Mouse (Mus musculus) left cerebral cortex, adult 2 months (tissue): Measurements from ENCODE around the gene Acvr1. TPM values are rescaled to one million over a fixed set of nuclear protein-coding genes. Genes with fewer than 3 reads are reported as not detected.

Experiments used
- DNase-seq, 2 experiments: peaks; one replicate each; pipeline ENCODE4 v3.0.0; 2021 to 2022; ENCODE audit warnings: low spot score in 2 of 2, mixed read lengths in 1 of 2; ENCODE audit errors: extremely low spot score in 1 of 2
- H3K27ac ChIP-seq: fragments of 200-600 bp; 2 replicates; pipeline ENCODE4 v1.8.1; 2022
- H3K4me3 ChIP-seq: fragments of 200-600 bp; 2 replicates; pipeline ENCODE4 v1.8.1; 2022
- CTCF ChIP-seq: fragments of 200-600 bp; IDR thresholded peaks from 2 replicates; pipeline ENCODE4 v1.8.1; 2022; ENCODE audit warnings: antibody characterized with exemption, mild to moderate bottlenecking, moderate library complexity
- intact Hi-C: fragments of 180-260 bp; cut with DNase I; formaldehyde crosslinking; loops from one replicate; pipeline ENCODE4 v1.15.1; 2025
- total RNA-seq, 2 experiments: library from RNA; stranded (reverse); gene quantifications; 2 replicates each; pipeline ENCODE4 v1.2.3; 2021

The Acvr1 gene
- total RNA-seq, 2 experiments from 2014 or later = 32.9 to 36.6 TPM

DNA sequence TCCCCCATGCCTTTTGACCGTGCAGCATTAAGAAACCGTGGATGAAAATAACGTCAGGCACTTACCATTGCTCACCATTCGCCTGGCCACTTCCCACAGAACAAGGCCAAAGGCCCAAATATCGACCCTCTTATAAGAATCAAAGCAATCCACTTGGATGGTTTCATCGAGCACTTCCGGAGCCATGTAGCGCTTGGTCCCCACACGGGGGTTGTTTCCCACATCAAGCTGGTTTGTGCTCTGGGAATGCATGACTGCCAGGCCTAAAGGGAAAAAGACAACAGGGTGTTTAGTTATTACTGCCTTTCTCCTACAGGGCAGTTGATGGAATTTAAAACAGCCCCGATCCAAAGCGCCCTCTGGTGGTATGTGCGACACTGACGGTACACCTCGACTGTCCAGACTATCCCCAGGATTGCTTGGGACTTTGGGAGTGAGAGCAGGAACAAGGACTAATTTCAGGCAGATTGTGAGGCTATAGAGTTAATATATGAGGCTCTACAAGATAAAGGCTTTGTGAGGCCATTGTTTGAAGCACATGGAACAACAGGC lies 108.1 kb downstream of the Acvr1 start:
- TF ChIP-seq CTCF = peak; percentile 75
- no peak overlapping the region for H3K27ac ChIP-seq
- H3K4me3 ChIP-seq = no peak overlapping the region
- intact Hi-C loops = loop anchor here (1.0 to 5.0 kb wide), 3 partner anchors 260 to 430 kb away; no protein-coding TSS in a partner anchor
- peak; percentile 44 to 68 for DNase-seq

DNA sequence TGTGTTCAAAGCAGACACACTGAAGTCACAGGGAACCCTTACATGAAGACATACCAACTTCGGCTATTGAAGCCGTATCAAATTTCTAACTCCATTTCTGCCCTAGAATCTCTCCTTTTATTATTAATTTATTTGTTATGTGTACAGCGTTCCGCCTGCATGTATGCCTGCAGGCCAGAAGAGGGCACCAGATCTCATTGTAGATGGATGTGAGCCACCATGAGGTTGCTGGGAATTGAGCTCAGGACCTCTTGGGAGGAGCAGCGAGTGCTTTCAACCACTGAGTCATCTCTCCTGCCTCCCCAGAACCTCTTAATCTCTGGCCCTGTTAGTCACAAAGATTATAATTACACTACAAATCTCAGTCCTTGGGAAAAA lies 109.5 kb downstream of the Acvr1 start:
- Histone ChIP-seq H3K4me3 (no peak overlapping the region), H3K27ac (no peak overlapping the region)
- peak; percentile 37 for TF ChIP-seq CTCF
- intact Hi-C loops = loop anchor here (5.0 kb wide), 1 partner anchor 400 kb away; no protein-coding TSS in a partner anchor
- DNase-seq = no peak

GRCm38 (mm10) chr2:58456843-58457487 lies 110.0 kb downstream of the Acvr1 start:
- H3K4me3 ChIP-seq = no peak overlapping the region
- intact Hi-C loops = loop anchor here (5.0 kb wide), 1 partner anchor 400 kb away; no protein-coding TSS in a partner anchor
- no peak overlapping the region for H3K27ac ChIP-seq
- DNase-seq = no peak
- TF ChIP-seq CTCF = no peak

DNA sequence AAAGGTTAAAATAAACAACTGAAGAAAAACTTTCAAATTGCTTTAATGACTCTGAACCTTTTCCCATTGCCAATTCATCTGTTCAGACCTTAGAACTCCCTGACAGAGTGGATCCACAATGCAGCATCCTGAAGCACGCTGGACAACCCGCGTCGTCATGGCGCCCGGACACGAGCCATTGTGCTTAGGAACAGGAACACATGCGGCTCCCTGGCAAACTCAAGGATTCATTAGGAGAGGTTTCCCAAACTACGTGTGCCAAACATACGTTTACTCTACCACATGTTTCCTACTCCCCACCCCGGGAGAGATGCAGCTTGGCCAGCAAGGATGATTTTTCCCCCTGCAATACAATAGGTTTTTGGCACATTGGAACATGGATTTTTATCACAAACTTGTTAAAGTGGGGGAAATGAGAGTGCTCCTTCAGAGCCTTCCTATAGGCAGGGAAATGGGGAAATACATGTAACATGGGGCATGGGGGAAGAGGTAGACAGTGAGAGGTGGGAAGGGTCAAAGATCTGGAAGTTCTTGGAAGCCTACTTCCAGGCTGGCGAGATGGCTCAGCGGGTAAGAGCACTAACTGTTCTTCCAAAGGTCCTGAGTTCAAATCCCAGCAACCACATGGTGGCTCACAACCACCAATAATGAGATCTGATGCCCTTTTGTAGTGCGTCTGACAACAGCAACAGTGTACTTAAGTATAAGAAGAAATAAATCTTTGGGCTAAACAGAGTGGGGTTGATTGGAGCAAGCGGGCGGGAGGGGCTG lies 112.7 kb downstream of the Acvr1 start:
- no peak for TF ChIP-seq CTCF
- no peak overlapping the region for H3K4me3 ChIP-seq
- DNase-seq = no peak
- intact Hi-C loops = no loop called here
- H3K27ac ChIP-seq = no peak overlapping the region

DNA sequence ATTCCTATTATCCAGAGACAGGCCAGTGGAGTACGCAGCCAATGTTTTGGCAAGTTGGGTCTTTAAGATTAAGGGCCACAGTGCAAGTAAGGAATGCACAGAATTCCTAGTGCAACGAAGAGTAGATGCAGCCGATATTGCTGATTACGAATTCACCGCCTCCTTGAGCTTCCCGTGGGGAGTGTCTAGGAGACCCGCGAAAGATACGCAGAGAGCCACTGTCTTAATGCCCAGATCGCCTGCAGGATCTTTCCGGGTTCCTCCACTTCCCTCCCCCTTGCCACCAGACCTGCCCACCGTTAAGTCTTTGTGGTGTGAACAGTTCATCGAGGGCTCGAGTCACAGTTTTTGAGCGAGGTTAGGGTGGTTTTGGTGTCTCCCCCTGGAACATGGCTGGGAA lies 120.0 kb downstream of the Acvr1 start:
- intact Hi-C loops = no loop called here
- TF ChIP-seq CTCF = no peak

DNA sequence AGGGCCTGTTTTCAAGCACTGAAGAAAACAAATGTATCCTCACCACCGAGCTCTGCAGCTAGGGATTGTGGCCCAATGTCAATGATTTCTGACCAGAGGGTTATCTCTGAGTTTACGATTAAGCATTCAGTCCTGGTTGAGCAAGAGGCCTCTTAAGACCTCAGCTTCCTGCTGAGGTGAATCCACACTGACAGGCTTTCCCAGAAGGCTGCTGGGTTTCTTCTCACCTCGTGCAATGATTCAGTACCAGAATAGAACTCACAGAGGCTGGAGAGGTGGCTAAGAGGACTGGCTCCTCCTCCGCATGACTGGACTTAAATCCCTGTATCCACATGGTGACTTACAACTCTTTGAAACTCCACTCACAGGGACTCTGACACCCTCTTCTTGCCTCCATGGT lies 123.8 kb downstream of the Acvr1 start:
- Histone ChIP-seq H3K27ac (no peak overlapping the region), H3K4me3 (no peak overlapping the region)
- no peak for DNase-seq
- no peak for TF ChIP-seq CTCF
- intact Hi-C loops = no loop called here

More for the DNA sequence above, 120.0 kb downstream of the Acvr1 start:
- no peak overlapping the region for H3K4me3 ChIP-seq
- no peak overlapping the region for H3K27ac ChIP-seq
- no peak for DNase-seq

GRCm38 (mm10) chr2:58436911-58437310 lies 130.0 kb downstream of the Acvr1 start:
- no peak for TF ChIP-seq CTCF
- H3K4me3 ChIP-seq = no peak overlapping the region
- intact Hi-C loops = no loop called here
- H3K27ac ChIP-seq = no peak overlapping the region
- no peak for DNase-seq

GRCm38 (mm10) chr2:58435507-58435906 lies 131.4 kb downstream of the Acvr1 start:
- TF ChIP-seq CTCF = no peak
- Histone ChIP-seq H3K4me3 (no peak overlapping the region), H3K27ac (no peak overlapping the region)
- intact Hi-C loops = no loop called here
- DNase-seq = no peak

DNA sequence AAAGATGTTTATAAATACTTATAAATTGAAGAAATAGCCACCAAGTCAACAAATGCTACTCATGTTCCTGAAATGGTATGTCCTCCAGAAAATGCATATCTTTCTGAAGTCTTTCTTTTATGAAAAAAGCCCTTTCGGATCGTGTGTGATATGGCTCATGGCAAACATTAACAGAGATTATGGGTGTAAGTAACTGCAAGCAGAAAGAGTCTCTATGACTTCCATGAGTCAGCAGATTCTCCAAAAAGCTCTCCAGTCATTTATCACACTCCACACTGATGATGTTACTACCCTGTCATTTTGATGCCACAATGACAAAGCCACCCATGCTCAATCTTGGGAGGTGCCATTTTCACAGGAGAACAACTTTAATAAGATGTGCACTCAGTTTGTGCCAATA lies 132.5 kb downstream of the Acvr1 start:
- H3K27ac ChIP-seq = no peak overlapping the region; the same call in 1 of the 2 replicates
- no peak overlapping the region for H3K4me3 ChIP-seq
- no peak for TF ChIP-seq CTCF
- no peak for DNase-seq
- intact Hi-C loops = no loop called here

DNA sequence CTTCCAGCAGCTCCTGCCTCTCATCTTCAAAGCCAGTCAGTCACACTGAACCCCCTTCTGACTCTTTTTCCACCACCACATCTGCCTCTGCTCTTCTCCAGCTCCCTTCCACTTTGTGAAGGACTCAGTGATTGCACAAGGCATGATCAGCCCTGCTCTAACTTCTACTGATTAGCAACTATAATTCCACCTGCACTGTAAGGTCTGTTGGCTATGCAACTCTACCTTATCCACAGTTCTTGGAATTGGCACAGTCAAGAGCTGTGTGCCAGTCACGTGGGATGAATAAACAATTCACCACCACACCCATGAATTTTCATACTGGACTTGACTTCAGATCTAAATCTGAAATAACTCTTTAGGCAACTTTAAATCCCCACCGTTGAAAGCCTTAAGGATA lies 133.6 kb downstream of the Acvr1 start:
- TF ChIP-seq CTCF = no peak
- 0 out of 2 replicates have a peak overlapping the region, but pooled peaks have one; percentile 4 for H3K27ac ChIP-seq
- no peak for DNase-seq
- intact Hi-C loops = no loop called here
- H3K4me3 ChIP-seq = no peak overlapping the region

GRCm38 (mm10) chr2:58432211-58432610 lies 134.7 kb downstream of the Acvr1 start:
- no peak for TF ChIP-seq CTCF
- intact Hi-C loops = no loop called here
- H3K4me3 ChIP-seq = no peak overlapping the region
- peak overlapping the region; percentile 19 for H3K27ac ChIP-seq
- DNase-seq = peak; percentile 47 to 69

DNA sequence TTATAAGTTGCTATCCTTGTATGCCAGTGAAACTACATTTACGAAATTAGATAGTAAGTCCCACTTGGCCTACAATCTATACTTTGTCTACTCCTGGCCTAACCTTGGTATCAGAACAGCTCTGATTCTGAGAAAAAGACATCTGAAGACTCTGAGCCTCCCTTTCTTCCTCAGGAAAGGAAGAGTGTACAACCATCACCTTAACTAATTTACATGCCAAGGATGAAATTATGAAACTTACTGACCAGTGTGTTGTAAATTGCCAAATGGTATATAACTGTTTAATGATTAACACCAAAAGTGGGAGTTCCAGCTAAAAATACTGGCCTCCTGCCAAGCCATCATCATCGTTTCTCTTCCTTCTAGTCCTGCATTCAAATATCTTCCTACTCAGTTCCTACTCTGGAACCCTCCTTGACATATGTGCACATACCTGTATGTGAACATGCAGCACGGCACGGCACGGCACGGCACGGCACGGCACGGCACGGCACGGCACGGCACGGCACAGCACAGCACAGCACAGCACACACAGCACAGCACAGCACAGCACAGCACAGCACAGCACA lies 141.4 kb downstream of the Acvr1 start:
- intact Hi-C loops = no loop called here
- no peak for DNase-seq
- Histone ChIP-seq H3K4me3 (no peak overlapping the region), H3K27ac (no peak overlapping the region)
- no peak for TF ChIP-seq CTCF
